8 mouse cellular contexts compared by ENCODE assay signal in the genomic region with DNA sequence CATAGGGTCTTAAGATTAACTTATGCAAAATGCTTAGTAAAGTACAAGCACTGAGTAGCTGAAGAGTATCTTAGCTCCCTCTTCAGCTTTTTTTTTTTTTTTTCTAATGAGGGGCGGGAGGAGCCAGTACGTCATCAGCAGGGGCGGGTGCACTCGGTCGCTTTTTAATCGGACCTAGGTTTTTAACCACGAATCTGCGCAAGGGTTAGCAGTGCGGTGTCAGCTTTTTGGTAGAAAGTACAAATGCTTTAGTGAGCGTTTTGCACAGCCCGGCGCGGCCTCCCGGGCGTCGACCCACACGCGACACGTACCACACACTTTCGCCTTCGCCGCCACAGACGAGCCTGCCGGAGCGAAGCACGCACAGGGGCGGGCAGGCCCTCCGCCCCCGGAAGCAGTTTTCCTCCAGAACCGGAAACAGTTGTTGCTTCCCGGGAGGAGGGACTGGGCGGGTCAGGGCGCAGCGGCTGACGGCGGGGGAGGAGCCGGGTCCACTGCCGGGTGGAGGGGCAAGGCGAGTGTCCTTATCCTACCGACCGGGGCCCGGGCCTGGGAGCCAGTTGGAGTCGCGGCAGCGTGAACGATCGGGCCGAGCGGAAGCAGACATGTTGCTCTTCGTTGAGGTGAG. TPM values are rescaled to one million over a fixed set of nuclear protein-coding genes. Genes with fewer than 3 reads are reported as not detected.
DNase-seq lines count a peak whose midpoint lies in the region; ATAC-seq lines count a peak whose summit lies in the region.

No protein-coding gene starts in this region.

- under 1% methylated on average over 50 of the region's 50 CpGs for WGBS in forebrain, embryonic 10.5 days
- WGBS in heart, embryonic 16.5 days, result under 1% methylated on average over 49 of the region's 50 CpGs
- WGBS in liver, embryonic 15.5 days (ENCODE audit: insufficient replicate concordance), result under 1% methylated on average over 50 of the region's 50 CpGs
- whole genome bisulfite sequencing in neural tube, embryonic 12.5 days, result under 1% methylated on average over 50 of the region's 50 CpGs

- peak; percentile 87 for DNase-seq in c-Kit-negative CD71-positive TER-119-positive erythroid progenitor cells, embryonic 14.5 days (ENCODE audit: low read depth, low spot score)
- DNase-seq in forebrain, embryonic 10.5 days (ENCODE audit: extremely low spot score, low spot score), result peak; percentile 96
- DNase-seq in kidney, postnatal 36 days, result peak; percentile 97
- DNase-seq in telencephalon, adult 2 months (ENCODE audit: low read depth, low spot score), result peak; percentile 93

- H3K4me3 ChIP-seq in forebrain, embryonic 10.5 days, result peak overlapping the region; percentile 92
- peak overlapping the region; percentile 73 for H3K4me3 ChIP-seq in heart, embryonic 16.5 days (ENCODE audit: low read length)
- H3K4me3 ChIP-seq in liver, embryonic 15.5 days (replicated peaks), result peak overlapping the region; percentile 99
- peak overlapping the region; percentile 85 for H3K4me3 ChIP-seq in neural tube, embryonic 12.5 days

- ATAC-seq in CD4-positive, CD25-positive, alpha-beta regulatory T cell, adult 4 months, result peak; percentile 91
- peak; percentile 96 for ATAC-seq in heart, embryonic 16.5 days (replicated peaks; ENCODE audit: extremely low read depth, insufficient read depth, low FRiP score)
- ATAC-seq in liver, embryonic 15.5 days (ENCODE audit: insufficient read depth), result peak; percentile 96
- peak; percentile 98 for ATAC-seq in neural tube, embryonic 12.5 days (ENCODE audit: low FRiP score, low read depth)

- no peaks in the 10 kb centered on the region for H3K9me3 ChIP-seq in forebrain, embryonic 10.5 days
- no peaks in the 10 kb centered on the region for H3K9me3 ChIP-seq in heart, embryonic 16.5 days (replicated peaks; ENCODE audit: control insufficient read depth, low read length)
- H3K9me3 ChIP-seq in liver, embryonic 15.5 days (replicated peaks), result no peaks in the 10 kb centered on the region
- no peaks in the 10 kb centered on the region for H3K9me3 ChIP-seq in neural tube, embryonic 12.5 days

- H3K36me3 ChIP-seq in forebrain, embryonic 10.5 days (replicated peaks), result no peaks in the 10 kb centered on the region
- no peaks in the 10 kb centered on the region for H3K36me3 ChIP-seq in heart, embryonic 16.5 days (ENCODE audit: control insufficient read depth, insufficient read depth)
- H3K36me3 ChIP-seq in liver, embryonic 15.5 days (replicated peaks), result no peaks in the 10 kb centered on the region
- no peaks in the 10 kb centered on the region for H3K36me3 ChIP-seq in neural tube, embryonic 12.5 days

- H3K27ac ChIP-seq in forebrain, embryonic 10.5 days, result peak overlapping the region; percentile 98
- H3K27ac ChIP-seq in heart, embryonic 16.5 days (ENCODE audit: low read length), result peak overlapping the region; percentile 98
- H3K27ac ChIP-seq in liver, embryonic 15.5 days (replicated peaks), result peak overlapping the region; percentile 96
- peak overlapping the region; percentile 95 for H3K27ac ChIP-seq in neural tube, embryonic 12.5 days

- H3K4me2 ChIP-seq in heart, embryonic 16.5 days (ENCODE audit: low read depth, low read length), result peak overlapping the region; percentile 82
- peak overlapping the region; percentile 83 for H3K4me2 ChIP-seq in liver, embryonic 15.5 days
- peak overlapping the region; percentile 85 for H3K4me2 ChIP-seq in neural tube, embryonic 12.5 days (replicated peaks)

- H3K9ac ChIP-seq in heart, embryonic 16.5 days (ENCODE audit: low read length), result peak overlapping the region; percentile 88
- peak overlapping the region; percentile 91 for H3K9ac ChIP-seq in liver, embryonic 15.5 days
- peak overlapping the region; percentile 85 for H3K9ac ChIP-seq in neural tube, embryonic 12.5 days

- peaks cover 10% of the 10 kb centered on the region for H3K4me1 ChIP-seq in forebrain, embryonic 10.5 days
- H3K4me1 ChIP-seq in heart, embryonic 16.5 days (ENCODE audit: control insufficient read depth, insufficient read depth, low read length), result peaks cover 2% of the 10 kb centered on the region; the same call in 1 of the 2 replicates
- peaks cover 38% of the 10 kb centered on the region for H3K4me1 ChIP-seq in liver, embryonic 15.5 days (replicated peaks)
- peaks cover 9% of the 10 kb centered on the region for H3K4me1 ChIP-seq in neural tube, embryonic 12.5 days

- no peaks in the 10 kb centered on the region for H3K27me3 ChIP-seq in forebrain, embryonic 10.5 days (ENCODE audit: poor library complexity, severe bottlenecking)
- H3K27me3 ChIP-seq in heart, embryonic 16.5 days (ENCODE audit: control insufficient read depth, insufficient read depth, low read length), result no peaks in the 10 kb centered on the region
- H3K27me3 ChIP-seq in liver, embryonic 15.5 days, result no peaks in the 10 kb centered on the region
- no peaks in the 10 kb centered on the region for H3K27me3 ChIP-seq in neural tube, embryonic 12.5 days (replicated peaks)

RNA-seq across cellular contexts. Expression of a gene that starts 2.6 kb away (rescaled TPM):
- polyA plus RNA-seq in CD4-positive, CD25-positive, alpha-beta regulatory T cell, adult 4 months (2017; shearing (Covaris generic)), result 10 to 100 TPM; 37.0 to 47.8 TPM
- polyA plus RNA-seq in forebrain, embryonic 10.5 days (2016; fragmentation: Nextera tagmentation; extraction: Ambion mirVana), result 40.9 and 44.3 TPM in 2 replicates
- 28.1 and 28.9 TPM in 2 replicates for polyA plus RNA-seq in heart, embryonic 16.5 days (2015; fragmentation: Nextera tagmentation; extraction: Ambion mirVana)
- 15.0 and 15.9 TPM in 2 replicates for polyA plus RNA-seq in liver, embryonic 15.5 days (2015; fragmentation: Nextera tagmentation; extraction: Ambion mirVana)
- polyA plus RNA-seq in neural tube, embryonic 12.5 days (2016; fragmentation: Nextera tagmentation; extraction: Ambion mirVana), result 27.9 and 29.0 TPM in 2 replicates

RNA-seq across cellular contexts. Expression of a gene that starts 5.6 kb away (rescaled TPM):
- polyA plus RNA-seq in CD4-positive, CD25-positive, alpha-beta regulatory T cell, adult 4 months (2017; shearing (Covaris generic)), result not detected
- 0.01 TPM in 1 of 2 replicates, not detected in the other for polyA plus RNA-seq in forebrain, embryonic 10.5 days (2016; fragmentation: Nextera tagmentation; extraction: Ambion mirVana)
- 0.02 TPM in 1 of 2 replicates, not detected in the other for polyA plus RNA-seq in heart, embryonic 16.5 days (2015; fragmentation: Nextera tagmentation; extraction: Ambion mirVana)
- not detected in 2 replicates for polyA plus RNA-seq in liver, embryonic 15.5 days (2015; fragmentation: Nextera tagmentation; extraction: Ambion mirVana)
- not detected in 2 replicates for polyA plus RNA-seq in neural tube, embryonic 12.5 days (2016; fragmentation: Nextera tagmentation; extraction: Ambion mirVana)

Comparison
In these comparisons a context has a peak if more than half of its experiments do, and no peak if none do; other contexts are left out.
1. Peak in every context shown above with its lines: DNase-seq, ATAC-seq, H3K4me3 ChIP-seq and H3K27ac ChIP-seq.